Mouse (Mus musculus): ENCODE measurements around the gene Eml4. TPM values are rescaled to one million over a fixed set of nuclear protein-coding genes. Genes with fewer than 3 reads are reported as not detected.

Gene Eml4
- total and polyA plus RNA-seq, 3 experiments, result 38.2 to 75.6 (median 60.1) TPM

DNA sequence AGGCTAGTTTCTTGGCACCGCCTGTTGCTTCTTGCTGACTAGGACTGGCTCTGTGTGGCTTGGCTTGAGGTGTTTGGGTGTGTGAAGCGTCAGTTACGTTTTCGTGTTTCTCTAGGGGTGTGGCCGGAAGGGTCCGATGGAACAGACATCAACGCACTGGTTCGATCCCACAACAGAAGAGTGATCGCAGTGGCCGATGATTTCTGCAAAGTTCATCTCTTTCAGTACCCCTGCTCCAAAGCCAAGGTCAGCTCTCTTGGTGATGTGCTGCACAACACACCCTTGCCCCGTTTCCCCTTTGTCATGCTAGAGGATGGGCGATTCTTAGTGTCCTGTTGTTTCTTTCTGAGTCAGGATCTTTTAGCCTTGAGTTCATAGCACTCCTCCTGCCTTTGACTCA, 126.4 kb downstream of the Eml4 start:
- H3K27ac ChIP-seq (ENCODE audit: insufficient read depth, low read depth), result no peak overlapping the region
- H3K4me1 ChIP-seq (ENCODE audit: control insufficient read depth in 1 of 2, insufficient read depth in 2 of 2), result no peaks in the 10 kb centered on the region
- TF ChIP-seq ZMIZ1 (IDR thresholded peaks at IDR 0.05; ENCODE audit: low read depth, low read length) (no peak), HCFC1 (IDR thresholded peaks at IDR 0.05; ENCODE audit: low read depth, low read length) (no peak), JUND (conservative IDR thresholded peaks at IDR 0.05; ENCODE audit: low read depth, low read length) (no peak), USF2 (conservative IDR thresholded peaks at IDR 0.05; ENCODE audit: low read depth, low read length) (no peak), MYC (IDR thresholded peaks at IDR 0.05; ENCODE audit: low read depth, low read length) (no peak), NRF1 (IDR thresholded peaks at IDR 0.05; ENCODE audit: low read depth, low read length) (no peak), ZNF384 (IDR thresholded peaks at IDR 0.05; ENCODE audit: low read depth, low read length) (no peak), TBP (conservative IDR thresholded peaks at IDR 0.05; ENCODE audit: low read depth, low read length) (no peak), MAZ (IDR thresholded peaks at IDR 0.05; ENCODE audit: low read depth, low read length) (no peak), CHD2 (IDR thresholded peaks at IDR 0.05; ENCODE audit: low read length) (no peak), IRF4 (IDR thresholded peaks at IDR 0.05; ENCODE audit: low read depth, low read length) (no peak), JUN (IDR thresholded peaks at IDR 0.05; ENCODE audit: insufficient read depth, low read depth, low read length) (no peak), KAT2A (IDR thresholded peaks at IDR 0.05; ENCODE audit: insufficient replicate concordance, low read length) (no peak), RCOR1 (conservative IDR thresholded peaks at IDR 0.05; ENCODE audit: low read depth, low read length) (no peak), E2F4 (IDR thresholded peaks at IDR 0.05; ENCODE audit: insufficient replicate concordance, low read depth, low read length) (no peak), UBTF (IDR thresholded peaks at IDR 0.05; ENCODE audit: low read depth, low read length) (no peak), ELF1 (IDR thresholded peaks at IDR 0.05; ENCODE audit: low read depth, low read length) (no peak), PAX5 (IDR thresholded peaks at IDR 0.05; ENCODE audit: low read length) (no peak)
- H3K9ac ChIP-seq (ENCODE audit: insufficient read depth, low read depth), result no peak overlapping the region
- no peak overlapping the region for H3K4me3 ChIP-seq (replicated peaks in 1 of 3; ENCODE audit: low read depth in 2 of 3, low read length in 2 of 3, poor library complexity in 1 of 3)
- H3K36me3 ChIP-seq (replicated peaks in 1 of 2; ENCODE audit: control insufficient read depth in 1 of 2, insufficient read depth in 1 of 2, low read length in 1 of 2), result peaks cover 65 to 93% of the 10 kb centered on the region in 2 experiments
- H3K9me3 ChIP-seq (replicated peaks; ENCODE audit: low read length), result no peaks in the 10 kb centered on the region
- no peaks in the 10 kb centered on the region for H3K27me3 ChIP-seq (replicated peaks)
- H3K4me2 ChIP-seq (ENCODE audit: insufficient read depth, low read depth, poor library complexity, severe bottlenecking), result no peak overlapping the region
- in situ Hi-C loops (cut with MboI; ENCODE audit: low pct_ligation_motif_present, low pct_unique_long_range_greater_than_20kb, low sequenced_read_pairs) (no loop called here), dilution Hi-C loops (cut with MboI; ENCODE audit: extremely low pct_ligation_motif_present, extremely low pct_unique_long_range_greater_than_20kb, low sequenced_read_pairs) (no loop called here)
- no peaks in the 10 kb centered on the region for H3K79me2 ChIP-seq (replicated peaks; ENCODE audit: control insufficient read depth, extremely low read depth, insufficient read depth, poor library complexity, severe bottlenecking)
- DNase-seq (ENCODE audit: extremely low read depth), result no peak

DNA sequence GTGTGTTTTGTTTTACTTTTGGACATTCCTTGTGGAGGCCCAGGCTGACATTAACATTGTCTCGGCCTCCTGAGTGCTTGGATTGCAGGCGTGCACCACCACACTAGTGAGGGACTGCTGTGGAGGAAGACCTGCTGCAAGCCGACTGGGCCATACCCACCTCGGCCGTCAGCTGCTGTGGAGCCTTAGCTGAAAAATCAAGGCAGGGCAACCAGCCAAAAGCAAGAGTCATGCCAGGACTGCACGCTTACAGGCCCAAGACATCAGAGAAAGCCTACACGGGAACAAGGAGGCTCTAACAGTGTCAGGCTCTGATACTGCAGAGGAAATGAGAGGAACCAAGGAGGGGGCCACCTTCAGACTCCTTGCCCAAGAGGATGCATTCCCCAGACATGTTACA, 130.8 kb downstream of the Eml4 start:
- H3K27ac ChIP-seq (ENCODE audit: insufficient read depth, low read depth), result no peak overlapping the region
- no peaks in the 10 kb centered on the region for H3K27me3 ChIP-seq (replicated peaks)
- DNase-seq (ENCODE audit: extremely low read depth), result no peak
- no peaks in the 10 kb centered on the region for H3K79me2 ChIP-seq (replicated peaks; ENCODE audit: control insufficient read depth, extremely low read depth, insufficient read depth, poor library complexity, severe bottlenecking)
- no peak overlapping the region for H3K9ac ChIP-seq (ENCODE audit: insufficient read depth, low read depth)
- H3K36me3 ChIP-seq (replicated peaks in 1 of 2; ENCODE audit: control insufficient read depth in 1 of 2, insufficient read depth in 1 of 2, low read length in 1 of 2), result peaks cover 34 to 56% of the 10 kb centered on the region in 2 experiments
- H3K4me2 ChIP-seq (ENCODE audit: insufficient read depth, low read depth, poor library complexity, severe bottlenecking), result no peak overlapping the region
- TF ChIP-seq EP300 (IDR thresholded peaks at IDR 0.05; ENCODE audit: low read length), result no peak
- TF ChIP-seq NRF1 (IDR thresholded peaks at IDR 0.05; ENCODE audit: low read depth, low read length), result no peak
- no peak for TF ChIP-seq SIN3A (IDR thresholded peaks at IDR 0.05; ENCODE audit: low read length)
- no peak for TF ChIP-seq UBTF (IDR thresholded peaks at IDR 0.05; ENCODE audit: low read depth, low read length)
- no peak for TF ChIP-seq USF2 (conservative IDR thresholded peaks at IDR 0.05; ENCODE audit: low read depth, low read length)
- no peak for TF ChIP-seq MAFK (IDR thresholded peaks at IDR 0.05; ENCODE audit: insufficient replicate concordance, low read length)
- no peak for TF ChIP-seq MAZ (IDR thresholded peaks at IDR 0.05; ENCODE audit: low read depth, low read length)
- TF ChIP-seq CHD1 (IDR thresholded peaks at IDR 0.05; ENCODE audit: low read depth, low read length), result no peak
- no peak for TF ChIP-seq IRF4 (IDR thresholded peaks at IDR 0.05; ENCODE audit: low read depth, low read length)
- TF ChIP-seq RCOR1 (conservative IDR thresholded peaks at IDR 0.05; ENCODE audit: low read depth, low read length), result no peak
- no peak for TF ChIP-seq CHD2 (IDR thresholded peaks at IDR 0.05; ENCODE audit: low read length)
- no peak for TF ChIP-seq MAX (IDR thresholded peaks at IDR 0.05; ENCODE audit: low read length)
- H3K4me1 ChIP-seq (ENCODE audit: control insufficient read depth in 1 of 2, insufficient read depth in 2 of 2), result peaks cover 2 to 11% of the 10 kb centered on the region in 2 experiments; a peak in 2 of 4 replicates
- H3K4me3 ChIP-seq (replicated peaks in 1 of 3; ENCODE audit: low read depth in 2 of 3, low read length in 2 of 3, poor library complexity in 1 of 3), result no peak overlapping the region
- dilution Hi-C loops (cut with MboI; ENCODE audit: extremely low pct_ligation_motif_present, extremely low pct_unique_long_range_greater_than_20kb, low sequenced_read_pairs), result no loop called here
- no peaks in the 10 kb centered on the region for H3K9me3 ChIP-seq (replicated peaks; ENCODE audit: low read length)
- in situ Hi-C loops (cut with MboI; ENCODE audit: low pct_ligation_motif_present, low pct_unique_long_range_greater_than_20kb, low sequenced_read_pairs), result no loop called here
